In genomic region chr17:24887291-24888080, GRCm38 (mm10) we compare ENCODE assay signal across 8 mouse cellular contexts. TPM values are rescaled to one million over a fixed set of nuclear protein-coding genes. Genes with fewer than 3 reads are reported as not detected.
DNase-seq lines count a peak whose midpoint lies in the region; ATAC-seq and TF ChIP-seq lines count a peak whose summit lies in the region.

No protein-coding gene starts in this region.

- ATAC-seq in hindbrain, embryonic 12.5 days (ENCODE audit: low FRiP score): no peak
- ATAC-seq in midbrain, embryonic 14.5 days (ENCODE audit: low FRiP score, low TSS enrichment): no peak

- no peaks in the 10 kb centered on the region for H3K27me3 ChIP-seq in spleen, adult 2 months (ENCODE audit: control insufficient read depth, insufficient read depth, low read length)
- no peaks in the 10 kb centered on the region for H3K27me3 ChIP-seq in hindbrain, embryonic 12.5 days
- no peaks in the 10 kb centered on the region for H3K27me3 ChIP-seq in midbrain, embryonic 14.5 days (ENCODE audit: control insufficient read depth, insufficient read depth, low read length)

- intact Hi-C loops in gastrocnemius, postnatal 14 days (cut with DNase I; ENCODE audit: low total_unique reads): no loop called here

- H3K36me3 ChIP-seq in spleen, adult 2 months (ENCODE audit: control insufficient read depth, insufficient read depth, low read length): peaks cover 24% of the 10 kb centered on the region
- H3K36me3 ChIP-seq in hindbrain, embryonic 12.5 days: peaks cover 51% of the 10 kb centered on the region
- H3K36me3 ChIP-seq in midbrain, embryonic 14.5 days (ENCODE audit: control insufficient read depth, insufficient read depth, low read length): peaks cover 57% of the 10 kb centered on the region

- peak overlapping the region; percentile 71 for H3K4me3 ChIP-seq in spleen, adult 2 months (ENCODE audit: extremely low read depth, insufficient read depth, insufficient read length)
- H3K4me3 ChIP-seq in hindbrain, embryonic 12.5 days: peak overlapping the region; percentile 83
- H3K4me3 ChIP-seq in midbrain, embryonic 14.5 days (replicated peaks; ENCODE audit: low read depth, low read length): peak overlapping the region; percentile 88

- peaks cover 13% of the 10 kb centered on the region for H3K4me1 ChIP-seq in spleen, adult 2 months (ENCODE audit: control insufficient read depth, insufficient read depth, insufficient read length)
- peaks cover 23% of the 10 kb centered on the region for H3K4me1 ChIP-seq in hindbrain, embryonic 12.5 days
- peaks cover 19% of the 10 kb centered on the region for H3K4me1 ChIP-seq in midbrain, embryonic 14.5 days (ENCODE audit: control insufficient read depth, insufficient read depth, low read length)

- no peak for TF ChIP-seq CTCF in spleen, adult 2 months (IDR thresholded peaks at IDR 0.05; ENCODE audit: extremely low read depth, insufficient read depth, insufficient read length, insufficient replicate concordance)

- H3K27ac ChIP-seq in spleen, adult 2 months (ENCODE audit: insufficient read depth, low read length): peak overlapping the region; percentile 76; the same call in 1 of the 2 replicates
- no peak overlapping the region for H3K27ac ChIP-seq in hindbrain, embryonic 12.5 days
- no peak overlapping the region for H3K27ac ChIP-seq in midbrain, embryonic 14.5 days (replicated peaks; ENCODE audit: low read depth, low read length)

- no peaks in the 10 kb centered on the region for H3K9me3 ChIP-seq in hindbrain, embryonic 12.5 days (replicated peaks)
- H3K9me3 ChIP-seq in midbrain, embryonic 14.5 days (ENCODE audit: control insufficient read depth, low read length): no peaks in the 10 kb centered on the region

- H3K9ac ChIP-seq in hindbrain, embryonic 12.5 days: peak overlapping the region; percentile 72
- H3K9ac ChIP-seq in midbrain, embryonic 14.5 days (replicated peaks; ENCODE audit: low read length): peak overlapping the region; percentile 80

- DNase-seq in adrenal gland, postnatal 14 days: peak; percentile 26
- no peak for DNase-seq in adrenal gland, adult 2 months
- DNase-seq in spleen, adult 2 months (ENCODE audit: low read depth in 1 of 2, low spot score in 2 of 2): no peak
- no peak for DNase-seq in spleen, postnatal 4 days (ENCODE audit: low spot score in 2 of 2)
- no peak for DNase-seq in midbrain, embryonic 14.5 days
- no peak for DNase-seq in gastrocnemius, postnatal 14 days
- no peak for DNase-seq in urinary bladder, postnatal 36 days (ENCODE audit: low spot score in 2 of 2)

- H3K4me2 ChIP-seq in hindbrain, embryonic 12.5 days (replicated peaks): peak overlapping the region; percentile 76
- peak overlapping the region; percentile 80 for H3K4me2 ChIP-seq in midbrain, embryonic 14.5 days (ENCODE audit: low read length)

- no peak for TF ChIP-seq POLR2A in spleen, adult 2 months (IDR thresholded peaks at IDR 0.05; ENCODE audit: low read depth, low read length)

- 64% methylated on average over 18 of the region's 18 CpGs for WGBS in spleen, adult 2 months
- WGBS in hindbrain, embryonic 12.5 days: 67% methylated on average over 18 of the region's 18 CpGs
- WGBS in midbrain, embryonic 14.5 days: 70% methylated on average over 18 of the region's 18 CpGs

RNA-seq across cellular contexts. Expression of gene Spsb3, which starts 1.0 kb away (rescaled TPM):
- total RNA-seq in adrenal gland, postnatal 14 days (2021): 30.2 and 34.6 TPM in 2 replicates
- total RNA-seq in adrenal gland, adult 2 months (2021): 10 to 100 TPM; 30.8 to 33.1 TPM
- polyA plus RNA-seq in adrenal gland, adult 2 months (2012; rRNA removed): 144 and 179 TPM in 2 replicates
- polyA plus RNA-seq in spleen, adult 2 months (2012; rRNA removed): 76.9 and 112 TPM in 2 replicates
- 51.5 and 54.8 TPM in 2 replicates for polyA plus RNA-seq in hindbrain, embryonic 12.5 days (2016; fragmentation: Nextera tagmentation; extraction: Ambion mirVana)
- 77.3 and 93.2 TPM in 2 replicates for polyA plus RNA-seq in midbrain, embryonic 14.5 days (2014; fragmentation: Nextera tagmentation; extraction: Ambion mirVana)
- 10 to 100 TPM; 24.4 to 29.2 TPM for total RNA-seq in gastrocnemius, postnatal 14 days (2021)

RNA-seq across cellular contexts. Expression of gene Nubp2, which starts 1.3 kb away (rescaled TPM):
- total RNA-seq in adrenal gland, postnatal 14 days (2021): 39.5 and 48.8 TPM in 2 replicates
- 10 to 100 TPM; 53.1 to 56.6 TPM for total RNA-seq in adrenal gland, adult 2 months (2021)
- polyA plus RNA-seq in adrenal gland, adult 2 months (2012; rRNA removed): 38.5 and 55.9 TPM in 2 replicates
- polyA plus RNA-seq in spleen, adult 2 months (2012; rRNA removed): 43.5 and 47.2 TPM in 2 replicates
- 62.3 and 63.5 TPM in 2 replicates for polyA plus RNA-seq in hindbrain, embryonic 12.5 days (2016; fragmentation: Nextera tagmentation; extraction: Ambion mirVana)
- 70.4 and 73.3 TPM in 2 replicates for polyA plus RNA-seq in midbrain, embryonic 14.5 days (2014; fragmentation: Nextera tagmentation; extraction: Ambion mirVana)
- 10 to 100 TPM; 12.5 to 14.6 TPM for total RNA-seq in gastrocnemius, postnatal 14 days (2021)

RNA-seq across cellular contexts. Expression of gene Eme2, which starts 7.4 kb away (rescaled TPM):
- 36.7 and 43.1 TPM in 2 replicates for total RNA-seq in adrenal gland, postnatal 14 days (2021)
- total RNA-seq in adrenal gland, adult 2 months (2021): 10 to 100 TPM; 39.9 to 48.0 TPM
- polyA plus RNA-seq in adrenal gland, adult 2 months (2012; rRNA removed): 58.3 and 58.4 TPM in 2 replicates
- polyA plus RNA-seq in spleen, adult 2 months (2012; rRNA removed): 35.2 and 45.9 TPM in 2 replicates
- 39.3 and 45.5 TPM in 2 replicates for polyA plus RNA-seq in hindbrain, embryonic 12.5 days (2016; fragmentation: Nextera tagmentation; extraction: Ambion mirVana)
- 21.6 and 26.9 TPM in 2 replicates for polyA plus RNA-seq in midbrain, embryonic 14.5 days (2014; fragmentation: Nextera tagmentation; extraction: Ambion mirVana)
- total RNA-seq in gastrocnemius, postnatal 14 days (2021): 10 to 100 TPM; 13.9 to 14.5 TPM

RNA-seq across cellular contexts. Expression of gene Mrps34, which starts 7.4 kb away (rescaled TPM):
- total RNA-seq in adrenal gland, postnatal 14 days (2021): 133 and 145 TPM in 2 replicates
- 100 to 1,000 TPM; 130 to 150 TPM for total RNA-seq in adrenal gland, adult 2 months (2021)
- polyA plus RNA-seq in adrenal gland, adult 2 months (2012; rRNA removed): 547 and 570 TPM in 2 replicates
- 68.9 and 106 TPM in 2 replicates for polyA plus RNA-seq in spleen, adult 2 months (2012; rRNA removed)
- polyA plus RNA-seq in hindbrain, embryonic 12.5 days (2016; fragmentation: Nextera tagmentation; extraction: Ambion mirVana): 85.1 and 86.7 TPM in 2 replicates
- 74.7 and 86.7 TPM in 2 replicates for polyA plus RNA-seq in midbrain, embryonic 14.5 days (2014; fragmentation: Nextera tagmentation; extraction: Ambion mirVana)
- total RNA-seq in gastrocnemius, postnatal 14 days (2021): 100 to 1,000 TPM; 118 to 120 TPM

RNA-seq across cellular contexts. Expression of gene Nme3, which starts 8.8 kb away (rescaled TPM):
- 46.1 and 47.4 TPM in 2 replicates for total RNA-seq in adrenal gland, postnatal 14 days (2021)
- total RNA-seq in adrenal gland, adult 2 months (2021): 10 to 100 TPM; 70.1 to 73.7 TPM
- 116 and 124 TPM in 2 replicates for polyA plus RNA-seq in adrenal gland, adult 2 months (2012; rRNA removed)
- polyA plus RNA-seq in spleen, adult 2 months (2012; rRNA removed): 45.3 and 54.4 TPM in 2 replicates
- 49.8 and 50.4 TPM in 2 replicates for polyA plus RNA-seq in hindbrain, embryonic 12.5 days (2016; fragmentation: Nextera tagmentation; extraction: Ambion mirVana)
- 77.4 and 112 TPM in 2 replicates for polyA plus RNA-seq in midbrain, embryonic 14.5 days (2014; fragmentation: Nextera tagmentation; extraction: Ambion mirVana)
- total RNA-seq in gastrocnemius, postnatal 14 days (2021): 1 to 10 TPM; 7.6 to 9.0 TPM
